Mouse (Mus musculus): ENCODE measurements at regions not wholly inside any gene's neighbourhood (a gene's known extent, or its start where the extent isn't known, plus 50 kb on each side); places are given as distances from the start of the nearest gene placed in this dataset.

- Histone ChIP-seq H3K27ac (no peak overlapping the region), H3K9ac (no peak overlapping the region), H3K36me3 (no peaks in the 10 kb centered on the region), H3K27me3 (no peaks in the 10 kb centered on the region), H3K4me2 (no peak overlapping the region), H3K4me1 (peaks cover 6% of the 10 kb centered on the region), H3K4me3 (no peak overlapping the region), H3K9me3 (no peaks in the 10 kb centered on the region)
- no peak for ATAC-seq (ENCODE audit: insufficient number of reproducible peaks, low FRiP score, low TSS enrichment, low read depth)
- WGBS: 59% methylated on average over 1 of the region's 1 CpGs
Observed at GRCm38 (mm10) chr17:4742314-4742713, 251.8 kb upstream of the Arid1b start.

- Histone ChIP-seq H3K36me3 (no peaks in the 10 kb centered on the region), H3K4me1 (no peaks in the 10 kb centered on the region), H3K9me3 (no peaks in the 10 kb centered on the region), H3K4me2 (no peak overlapping the region), H3K9ac (no peak overlapping the region), H3K4me3 (no peak overlapping the region), H3K27me3 (no peaks in the 10 kb centered on the region), H3K27ac (no peak overlapping the region)
- no peak for ATAC-seq (ENCODE audit: insufficient number of reproducible peaks, low FRiP score, low TSS enrichment, low read depth)
- WGBS: 94% methylated on average over 6 of the region's 6 CpGs
Observed at GRCm38 (mm10) chr17:4762956-4763355, 231.2 kb upstream of the Arid1b start.

DNA sequence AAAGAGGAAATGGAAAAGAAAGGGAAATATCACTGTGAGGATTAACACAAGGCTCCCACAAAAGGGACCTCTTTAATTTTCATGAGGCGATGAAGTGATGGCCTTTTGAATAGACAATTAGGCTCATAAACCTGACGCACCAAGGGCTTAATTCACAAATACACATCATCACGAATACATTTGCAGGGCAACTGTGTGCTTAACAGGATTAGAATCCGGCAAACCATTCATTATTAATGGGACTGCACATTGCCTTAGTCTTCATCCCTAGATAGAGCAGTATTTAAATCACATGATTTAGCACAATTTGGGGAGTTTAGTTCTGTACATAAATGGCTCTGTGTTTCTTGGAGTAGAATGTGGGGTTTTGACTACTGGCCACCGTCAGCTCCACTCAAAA is 228.4 kb upstream of the Arid1b start:
- Histone ChIP-seq H3K4me3 (no peak overlapping the region), H3K4me1 (no peaks in the 10 kb centered on the region), H3K36me3 (no peaks in the 10 kb centered on the region), H3K9me3 (no peaks in the 10 kb centered on the region), H3K27ac (no peak overlapping the region), H3K4me2 (no peak overlapping the region), H3K9ac (no peak overlapping the region), H3K27me3 (no peaks in the 10 kb centered on the region)
- no peak for ATAC-seq (ENCODE audit: insufficient number of reproducible peaks, low FRiP score, low TSS enrichment, low read depth)
- 78% methylated on average over 5 of the region's 5 CpGs for WGBS

DNA sequence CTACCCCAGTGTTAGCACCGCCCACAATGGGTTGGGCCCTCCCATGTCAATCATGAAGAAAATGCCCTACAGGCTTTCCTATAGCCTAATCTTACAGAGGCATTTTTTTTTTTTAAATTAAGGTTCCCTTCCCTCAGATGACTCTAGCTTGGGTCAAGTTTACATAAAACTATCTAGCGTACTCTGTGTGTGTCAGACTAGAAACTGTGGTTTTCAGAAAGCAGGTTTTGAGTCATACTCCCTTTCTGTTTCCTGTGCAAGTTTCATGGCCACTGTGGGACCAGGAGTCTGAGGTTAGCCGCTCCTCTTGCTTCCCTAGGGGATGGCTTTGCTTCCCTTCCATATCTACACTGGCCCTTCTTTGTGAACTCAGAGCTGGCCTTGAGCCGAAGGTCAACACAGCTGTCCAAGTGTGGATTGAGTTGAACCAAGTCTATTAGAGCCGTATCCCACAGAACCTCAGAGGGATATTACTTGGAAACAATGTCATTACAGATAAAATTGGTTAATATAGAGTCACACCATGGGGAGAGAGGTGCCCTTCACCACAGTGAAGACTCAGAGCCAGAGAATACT is 226.1 kb upstream of the Arid1b start:
- 85% methylated on average over 5 of the region's 5 CpGs for WGBS

DNA sequence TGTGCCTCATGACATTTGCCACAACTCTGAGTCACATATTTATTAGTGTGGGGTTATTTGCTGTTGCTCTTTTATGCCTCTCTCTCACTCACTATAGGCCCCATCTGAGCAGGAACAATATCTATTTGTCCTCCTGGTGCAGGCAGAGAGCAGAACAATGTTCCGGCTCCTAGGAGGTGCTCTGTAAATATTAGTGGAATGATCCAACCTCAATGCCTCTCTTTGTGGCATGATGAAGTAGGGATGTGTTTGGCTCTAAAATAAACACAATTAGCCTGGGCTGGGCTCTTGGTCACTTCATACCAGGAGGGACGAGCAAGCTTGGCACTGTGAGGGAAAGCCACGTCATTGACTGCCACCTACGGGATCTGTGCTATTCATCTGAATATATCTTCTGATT is 224.8 kb upstream of the Arid1b start:
- no peaks in the 10 kb centered on the region for H3K27me3 ChIP-seq
- WGBS: 82% methylated on average over 4 of the region's 4 CpGs
- no peak overlapping the region for H3K27ac ChIP-seq
- ATAC-seq (ENCODE audit: insufficient number of reproducible peaks, low FRiP score, low TSS enrichment, low read depth): no peak
- no peaks in the 10 kb centered on the region for H3K9me3 ChIP-seq
- no peak overlapping the region for H3K9ac ChIP-seq
- H3K4me3 ChIP-seq: no peak overlapping the region
- no peaks in the 10 kb centered on the region for H3K4me1 ChIP-seq
- H3K36me3 ChIP-seq: no peaks in the 10 kb centered on the region
- no peak overlapping the region for H3K4me2 ChIP-seq

More for the DNA sequence above, 226.1 kb upstream of the Arid1b start:
- no peak for ATAC-seq (ENCODE audit: insufficient number of reproducible peaks, low FRiP score, low TSS enrichment, low read depth)
- Histone ChIP-seq H3K27ac (no peak overlapping the region), H3K27me3 (no peaks in the 10 kb centered on the region), H3K36me3 (no peaks in the 10 kb centered on the region), H3K4me3 (no peak overlapping the region), H3K9ac (no peak overlapping the region), H3K4me2 (no peak overlapping the region), H3K4me1 (no peaks in the 10 kb centered on the region), H3K9me3 (no peaks in the 10 kb centered on the region)

DNA sequence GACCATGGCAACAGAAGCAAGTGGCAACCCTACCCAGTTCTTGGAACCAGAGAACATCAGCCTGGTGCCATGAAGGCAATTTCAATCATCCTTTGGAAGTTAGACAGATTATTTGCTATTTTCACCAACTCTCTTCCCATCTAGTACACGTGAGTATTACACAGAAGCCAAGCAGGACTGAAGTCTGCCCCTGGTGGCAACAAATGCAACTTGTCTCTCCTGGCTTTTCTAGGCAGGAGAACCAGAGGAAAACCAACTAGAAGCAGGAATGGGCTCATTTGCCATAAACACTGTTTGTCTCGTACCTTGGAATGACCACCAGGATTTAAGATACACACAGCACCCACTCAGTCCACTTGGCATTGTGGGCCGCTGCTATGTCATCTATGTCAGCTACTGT is 224.1 kb upstream of the Arid1b start:
- 81% methylated on average over 3 of the region's 3 CpGs for WGBS

DNA sequence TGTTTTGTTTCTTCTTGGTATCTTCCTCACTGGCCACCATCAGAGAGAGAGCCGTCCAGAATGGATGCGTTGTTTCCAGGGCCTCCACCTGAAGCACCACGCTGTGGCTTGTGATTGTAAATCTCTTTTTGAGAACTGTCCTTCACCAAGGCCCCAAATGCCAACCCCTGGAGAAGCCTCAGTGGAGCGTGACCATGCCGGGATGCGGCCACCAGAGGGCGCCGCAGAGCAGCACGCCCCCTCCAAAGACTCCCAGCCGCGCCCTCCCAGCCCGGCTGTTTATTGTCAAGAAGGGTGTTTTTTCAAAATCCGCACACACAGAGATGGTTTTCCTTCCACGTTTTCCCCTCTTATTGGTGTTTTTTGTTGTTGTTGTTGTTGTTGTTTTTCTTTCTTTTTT is 216.0 kb upstream of the Arid1b start:
- Histone ChIP-seq H3K36me3 (no peaks in the 10 kb centered on the region), H3K4me3 (no peak overlapping the region), H3K9me3 (no peaks in the 10 kb centered on the region), H3K4me1 (peaks cover 4% of the 10 kb centered on the region; the same call in 1 of the 2 replicates), H3K27ac (no peak overlapping the region), H3K4me2 (no peak overlapping the region), H3K27me3 (no peaks in the 10 kb centered on the region), H3K9ac (no peak overlapping the region)
- ATAC-seq (ENCODE audit: insufficient number of reproducible peaks, low FRiP score, low TSS enrichment, low read depth): no peak
- WGBS: 2% methylated on average over 14 of the region's 14 CpGs

More for the DNA sequence above, 224.1 kb upstream of the Arid1b start:
- Histone ChIP-seq H3K9ac (no peak overlapping the region), H3K27me3 (no peaks in the 10 kb centered on the region), H3K27ac (no peak overlapping the region), H3K4me3 (no peak overlapping the region), H3K4me1 (no peaks in the 10 kb centered on the region), H3K9me3 (no peaks in the 10 kb centered on the region), H3K4me2 (no peak overlapping the region), H3K36me3 (no peaks in the 10 kb centered on the region)
- ATAC-seq (ENCODE audit: insufficient number of reproducible peaks, low FRiP score, low TSS enrichment, low read depth): no peak

- Histone ChIP-seq H3K27ac (no peak overlapping the region), H3K9me3 (no peaks in the 10 kb centered on the region), H3K27me3 (no peaks in the 10 kb centered on the region), H3K36me3 (no peaks in the 10 kb centered on the region), H3K4me1 (peaks cover 4% of the 10 kb centered on the region; the same call in 1 of the 2 replicates), H3K9ac (no peak overlapping the region), H3K4me3 (no peak overlapping the region), H3K4me2 (no peak overlapping the region)
- 74% methylated on average over 10 of the region's 10 CpGs for WGBS
- ATAC-seq (ENCODE audit: insufficient number of reproducible peaks, low FRiP score, low TSS enrichment, low read depth): no peak
Observed at GRCm38 (mm10) chr17:4779017-4779416, 215.1 kb upstream of the Arid1b start.

- Histone ChIP-seq H3K4me3 (no peak overlapping the region), H3K9ac (no peak overlapping the region), H3K4me2 (no peak overlapping the region), H3K27ac (no peak overlapping the region), H3K36me3 (no peaks in the 10 kb centered on the region), H3K9me3 (no peaks in the 10 kb centered on the region), H3K27me3 (no peaks in the 10 kb centered on the region), H3K4me1 (peaks cover 10% of the 10 kb centered on the region)
- no peak for ATAC-seq (ENCODE audit: insufficient number of reproducible peaks, low FRiP score, low TSS enrichment, low read depth)
- WGBS: 74% methylated on average over 3 of the region's 3 CpGs
Observed at GRCm38 (mm10) chr17:4781586-4781985, 212.5 kb upstream of the Arid1b start.

DNA sequence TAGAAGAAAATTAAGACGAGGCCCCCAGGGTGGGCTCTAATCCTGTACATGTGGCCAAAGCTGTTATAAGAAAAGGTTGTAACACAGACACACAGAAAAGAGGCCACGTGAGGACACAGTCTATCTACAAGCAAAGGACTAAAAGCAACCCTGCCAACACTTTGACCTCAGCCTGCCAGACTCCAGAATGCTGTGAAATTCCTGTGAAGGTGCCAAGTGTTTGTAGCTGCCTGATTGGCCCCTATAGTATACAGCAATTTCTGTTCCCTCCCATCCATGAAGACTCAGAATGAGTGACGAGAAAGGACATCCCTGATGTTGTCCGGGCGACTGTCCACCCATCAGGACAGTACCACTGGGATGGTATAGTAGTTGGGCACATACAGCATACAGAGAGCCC is 209.8 kb upstream of the Arid1b start:
- Histone ChIP-seq H3K27ac (no peak overlapping the region), H3K4me2 (no peak overlapping the region), H3K4me3 (no peak overlapping the region), H3K9me3 (no peaks in the 10 kb centered on the region), H3K4me1 (peaks cover 6% of the 10 kb centered on the region; the same call in 1 of the 2 replicates), H3K27me3 (no peaks in the 10 kb centered on the region), H3K36me3 (no peaks in the 10 kb centered on the region), H3K9ac (no peak overlapping the region)
- WGBS: 62% methylated on average over 5 of the region's 5 CpGs
- ATAC-seq (ENCODE audit: insufficient number of reproducible peaks, low FRiP score, low TSS enrichment, low read depth): no peak

- no peaks in the 10 kb centered on the region for H3K9me3 ChIP-seq
- no peak overlapping the region for H3K4me3 ChIP-seq
- no peaks in the 10 kb centered on the region for H3K27me3 ChIP-seq
- H3K4me2 ChIP-seq: no peak overlapping the region
- no peaks in the 10 kb centered on the region for H3K36me3 ChIP-seq
- WGBS: 41% methylated on average over 6 of the region's 6 CpGs
- no peak overlapping the region for H3K9ac ChIP-seq
- H3K4me1 ChIP-seq: peaks cover 6% of the 10 kb centered on the region; the same call in 1 of the 2 replicates
- ATAC-seq (ENCODE audit: insufficient number of reproducible peaks, low FRiP score, low TSS enrichment, low read depth): no peak
- H3K27ac ChIP-seq: peak overlapping the region; percentile 24; the same call in 1 of the 2 replicates
Observed at GRCm38 (mm10) chr17:4785281-4785839, 208.8 kb upstream of the Arid1b start.

- no peak overlapping the region for H3K4me2 ChIP-seq
- no peak overlapping the region for H3K4me3 ChIP-seq
- no peak overlapping the region for H3K27ac ChIP-seq
- no peak for ATAC-seq (ENCODE audit: insufficient number of reproducible peaks, low FRiP score, low TSS enrichment, low read depth)
- H3K4me1 ChIP-seq: peaks cover 6% of the 10 kb centered on the region; the same call in 1 of the 2 replicates
- H3K36me3 ChIP-seq: no peaks in the 10 kb centered on the region
- no peaks in the 10 kb centered on the region for H3K9me3 ChIP-seq
- no peaks in the 10 kb centered on the region for H3K27me3 ChIP-seq
- H3K9ac ChIP-seq: no peak overlapping the region
Observed at GRCm38 (mm10) chr17:4786524-4786923, 207.6 kb upstream of the Arid1b start.

GRCm38 (mm10) chr17:4791873-4792272 is 202.3 kb upstream of the Arid1b start:
- WGBS: 79% methylated on average over 10 of the region's 10 CpGs
- H3K9ac ChIP-seq: no peak overlapping the region
- H3K9me3 ChIP-seq: no peaks in the 10 kb centered on the region
- no peaks in the 10 kb centered on the region for H3K27me3 ChIP-seq
- no peak overlapping the region for H3K27ac ChIP-seq
- ATAC-seq (ENCODE audit: insufficient number of reproducible peaks, low FRiP score, low TSS enrichment, low read depth): no peak
- no peak overlapping the region for H3K4me3 ChIP-seq
- no peaks in the 10 kb centered on the region for H3K4me1 ChIP-seq
- H3K4me2 ChIP-seq: no peak overlapping the region
- H3K36me3 ChIP-seq: no peaks in the 10 kb centered on the region
